Mouse (Mus musculus): ENCODE measurements around the gene Tnfrsf12a.
A peak's percentile ranks its signal among the peaks of the same experiment; 100 is the strongest.

The Tnfrsf12a gene

GRCm38 (mm10) chr17:23644613-23645495, 32.4 kb downstream of the Tnfrsf12a start, which contains the start of gene Mmp25:
Gene Mmp25, minus strand, starts transcription at chr17:23645277.
- no peak for DNase-seq (ENCODE audit: low read depth)

DNA sequence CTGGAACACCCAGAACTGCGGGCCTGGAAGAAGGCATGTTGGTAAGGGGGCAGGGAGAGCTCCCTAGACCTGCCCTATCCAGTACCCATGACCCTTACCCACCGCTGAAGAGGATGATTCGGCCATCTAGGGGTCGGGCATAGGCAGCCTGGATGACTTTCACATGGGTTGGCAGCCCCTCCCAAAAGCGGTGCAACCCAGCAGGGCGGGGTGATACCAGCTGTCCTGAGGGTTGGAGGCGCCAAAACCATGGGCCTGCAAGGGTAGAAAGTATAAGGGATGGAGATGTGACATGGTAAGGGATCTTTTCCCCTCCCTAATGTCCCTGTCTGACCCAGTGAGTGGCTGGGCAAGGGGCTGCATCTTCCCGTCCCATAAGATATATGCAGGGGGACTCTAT, 46.0 kb downstream of the Tnfrsf12a start:
- no peak for DNase-seq (ENCODE audit: low read depth)

DNA sequence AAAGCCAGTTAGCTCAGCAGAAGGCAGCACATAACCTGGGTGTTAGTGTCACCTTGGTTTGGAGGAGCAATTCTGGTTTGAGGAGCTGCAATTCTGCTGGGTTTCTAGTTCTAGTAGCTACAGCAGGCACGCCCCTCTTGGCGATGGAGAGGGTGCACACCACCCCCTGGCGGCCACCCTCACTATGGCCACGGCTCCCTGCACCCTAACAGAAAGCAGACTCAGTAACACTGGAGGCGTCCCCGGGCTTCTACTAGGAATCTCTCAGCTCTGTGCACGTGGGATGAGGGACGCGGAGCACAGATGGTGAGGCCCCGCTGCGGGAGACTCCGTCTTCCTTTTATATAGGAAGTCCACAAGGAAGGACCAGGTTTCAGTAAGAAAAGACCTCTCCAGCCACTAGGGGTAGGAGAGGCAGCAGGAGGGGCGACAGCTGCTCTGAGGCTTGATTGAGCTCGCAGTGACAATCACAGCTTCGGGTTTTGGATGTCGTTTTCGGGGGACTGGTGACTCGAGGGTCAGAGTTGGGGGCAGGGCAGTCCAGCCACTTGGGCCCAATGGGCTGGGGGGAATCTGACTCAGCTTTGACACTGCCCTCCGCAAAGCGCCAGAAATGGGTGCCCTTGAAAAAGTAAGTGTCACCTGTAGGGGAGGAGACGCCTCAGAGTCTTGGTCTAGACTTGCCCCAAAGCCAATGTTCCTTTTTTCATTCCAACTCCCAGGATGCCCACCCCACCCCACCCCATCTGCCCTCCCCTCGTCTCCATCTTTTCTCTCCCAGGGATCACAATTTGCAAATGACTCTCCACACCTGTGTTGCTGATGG, 46.9 kb downstream of the Tnfrsf12a start:
- DNase-seq (ENCODE audit: low read depth): peak; percentile 73

- no peak for DNase-seq (ENCODE audit: low read depth)
Observed at GRCm38 (mm10) chr17:23627813-23628212, 49.5 kb downstream of the Tnfrsf12a start.

All from 416B (cell line).